Mouse (Mus musculus) heart, postnatal 0 days (tissue): Measurements from ENCODE around the gene Anks6.

Source experiments
- CTCF ChIP-seq: IDR thresholded peaks from 2 replicates; pipeline ENCODE4 v1.5.1; 2016; ENCODE audit warnings: antibody characterized with exemption, control low read depth, low read depth
- EP300 ChIP-seq: IDR thresholded peaks from 2 replicates; pipeline ENCODE4 v1.6.1; 2016; ENCODE audit warnings: antibody characterized with exemption, low read depth

GRCm38 (mm10) chr4:47093161-47093560, 35.9 kb upstream of the Anks6 start:
- TF ChIP-seq CTCF (no peak), EP300 (no peak)
